Mouse (Mus musculus) megakaryocyte progenitor cell, adult 5-6 weeks (primary cell): ENCODE data around the gene Gm11273. TPM values are rescaled to one million over a fixed set of nuclear protein-coding genes. Genes with fewer than 3 reads are reported as not detected.

Experiments used
- ATAC-seq: replicated peaks from 2 replicates; pipeline ENCODE4 v1.8.0; 2016; ENCODE audit warnings: mild to moderate bottlenecking, moderate TSS enrichment, inconsistent platforms; ENCODE audit not compliant: poor library complexity
- total RNA-seq, 2 experiments: library from RNA; stranded (forward) in 1 of 2; stranded (reverse) in 1 of 2; fragments of 157-497, 149-512 nt in 1 of 2; fragments of 200-1000 nt in 1 of 2; gene quantifications; 2 replicates each; pipeline versions ENCODE4 v1.2.3 to v1.2.4; 2015 to 2017

The Gm11273 gene
- total RNA-seq, 2 experiments from 2014 or later, result 7.0 to 7.1 TPM

- ATAC-seq, result 0 out of 2 replicates have a peak, but pooled peaks have one; percentile 2
Measured at GRCm38 (mm10) chr13:21453042-21453441, 48.2 kb downstream of the Gm11273 start.

Other genes starting within 250 kb of the Gm11273 start
- gene Gpx5, start 208.7 kb downstream of the Gm11273 start, total RNA-seq (2015), result not detected in 2 replicates
- gene Gpx5, start 208.7 kb downstream of the Gm11273 start, total RNA-seq (2017), result not detected in 2 replicates
- not detected in 2 replicates for gene Gpx6, start 189.3 kb downstream of the Gm11273 start, total RNA-seq (2015)
- not detected in 2 replicates for gene Gpx6, start 189.3 kb downstream of the Gm11273 start, total RNA-seq (2017)
- not detected in 2 replicates for gene Olfr1367, start 154.5 kb downstream of the Gm11273 start, total RNA-seq (2015)
- not detected in 2 replicates for gene Olfr1367, start 154.5 kb downstream of the Gm11273 start, total RNA-seq (2017)
- 7.5 and 9.1 TPM in 2 replicates for gene Zscan12, start 138.6 kb downstream of the Gm11273 start, total RNA-seq (2015)
- gene Zscan12, start 138.6 kb downstream of the Gm11273 start, total RNA-seq (2017), result 15.5 and 17.5 TPM in 2 replicates
- 39.4 and 51.9 TPM in 2 replicates for gene Zkscan3, start 98.7 kb downstream of the Gm11273 start, total RNA-seq (2015)
- gene Zkscan3, start 98.7 kb downstream of the Gm11273 start, total RNA-seq (2017), result 26.9 and 33.7 TPM in 2 replicates
- gene Pgbd1, start 60.4 kb downstream of the Gm11273 start, total RNA-seq (2015), result 1.1 and 1.6 TPM in 2 replicates
- 0.58 and 0.98 TPM in 2 replicates for gene Pgbd1, start 60.4 kb downstream of the Gm11273 start, total RNA-seq (2017)
- gene Zscan26, start 47.7 kb downstream of the Gm11273 start, total RNA-seq (2015), result 18.5 and 18.7 TPM in 2 replicates
- 17.1 and 20.6 TPM in 2 replicates for gene Zscan26, start 47.7 kb downstream of the Gm11273 start, total RNA-seq (2017)
- 0.10 and 0.12 TPM in 2 replicates for gene Nkapl, start 32.9 kb downstream of the Gm11273 start, total RNA-seq (2015)
- 0.33 TPM in 1 of 2 replicates, not detected in the other for gene Nkapl, start 32.9 kb downstream of the Gm11273 start, total RNA-seq (2017)
- gene Zkscan4, start 22.5 kb downstream of the Gm11273 start, total RNA-seq (2015), result 0.49 and 0.79 TPM in 2 replicates
- gene Zkscan4, start 22.5 kb downstream of the Gm11273 start, total RNA-seq (2017), result 0.14 and 0.71 TPM in 2 replicates
- not detected in 2 replicates for gene Gm10065, start 22.0 kb downstream of the Gm11273 start, total RNA-seq (2015)
- gene Gm10065, start 22.0 kb downstream of the Gm11273 start, total RNA-seq (2017), result not detected in 2 replicates
- gene AK157302, start 6.2 kb downstream of the Gm11273 start, total RNA-seq (2015), result 0.20 and 0.27 TPM in 2 replicates
- gene AK157302, start 6.2 kb downstream of the Gm11273 start, total RNA-seq (2017), result 0.12 and 0.14 TPM in 2 replicates
- 8.4 and 13.7 TPM in 2 replicates for gene Zkscan8, start 29.7 kb upstream of the Gm11273 start, total RNA-seq (2015)
- 7.7 and 9.8 TPM in 2 replicates for gene Zkscan8, start 29.7 kb upstream of the Gm11273 start, total RNA-seq (2017)
- gene Olfr1366, start 41.4 kb upstream of the Gm11273 start, total RNA-seq (2015), result not detected in 2 replicates
- gene Olfr1366, start 41.4 kb upstream of the Gm11273 start, total RNA-seq (2017), result not detected in 2 replicates
- not detected in 2 replicates for gene Olfr1535, start 58.5 kb upstream of the Gm11273 start, total RNA-seq (2015)
- not detected in 2 replicates for gene Olfr1535, start 58.5 kb upstream of the Gm11273 start, total RNA-seq (2017)
- not detected in 2 replicates for gene Olfr1364, start 80.3 kb upstream of the Gm11273 start, total RNA-seq (2015)
- gene Olfr1364, start 80.3 kb upstream of the Gm11273 start, total RNA-seq (2017), result not detected in 2 replicates
- gene Olfr1362, start 112.6 kb upstream of the Gm11273 start, total RNA-seq (2015), result not detected in 2 replicates
- not detected in 2 replicates for gene Olfr1362, start 112.6 kb upstream of the Gm11273 start, total RNA-seq (2017)
- not detected in 2 replicates for gene Olfr11, start 141.1 kb upstream of the Gm11273 start, total RNA-seq (2015)
- gene Olfr11, start 141.1 kb upstream of the Gm11273 start, total RNA-seq (2017), result not detected in 2 replicates
- gene Olfr1361, start 162.0 kb upstream of the Gm11273 start, total RNA-seq (2015), result not detected in 2 replicates
- not detected in 2 replicates for gene Olfr1361, start 162.0 kb upstream of the Gm11273 start, total RNA-seq (2017)
- gene Olfr1360, start 176.0 kb upstream of the Gm11273 start, total RNA-seq (2015), result not detected in 2 replicates
- not detected in 2 replicates for gene Olfr1360, start 176.0 kb upstream of the Gm11273 start, total RNA-seq (2017)
- not detected in 2 replicates for gene Olfr1359, start 196.7 kb upstream of the Gm11273 start, total RNA-seq (2015)
- not detected in 2 replicates for gene Olfr1359, start 196.7 kb upstream of the Gm11273 start, total RNA-seq (2017)
- gene Hist1h2bl, start 214.7 kb upstream of the Gm11273 start, total RNA-seq (2015), result 264 and 265 TPM in 2 replicates
- gene Hist1h2bl, start 214.7 kb upstream of the Gm11273 start, total RNA-seq (2017), result 396 and 423 TPM in 2 replicates
- gene Hist1h2ai, start 215.0 kb upstream of the Gm11273 start, total RNA-seq (2015), result 2.0 and 5.0 TPM in 2 replicates
- 2,894 and 3,659 TPM in 2 replicates for gene Hist1h2ai, start 215.0 kb upstream of the Gm11273 start, total RNA-seq (2017)
- gene Hist1h3h, start 216.2 kb upstream of the Gm11273 start, total RNA-seq (2015), result 35.1 and 67.8 TPM in 2 replicates
- 208 and 295 TPM in 2 replicates for gene Hist1h3h, start 216.2 kb upstream of the Gm11273 start, total RNA-seq (2017)
- gene Hist1h2bm, start 220.6 kb upstream of the Gm11273 start, total RNA-seq (2015), result 116 and 137 TPM in 2 replicates
- gene Hist1h2bm, start 220.6 kb upstream of the Gm11273 start, total RNA-seq (2017), result 542 and 561 TPM in 2 replicates
- 3.0 and 6.7 TPM in 2 replicates for gene Hist1h4j, start 233.6 kb upstream of the Gm11273 start, total RNA-seq (2015)
- gene Hist1h4j, start 233.6 kb upstream of the Gm11273 start, total RNA-seq (2017), result 303 and 332 TPM in 2 replicates
- 58.4 and 76.4 TPM in 2 replicates for gene Hist1h4k, start 249.1 kb upstream of the Gm11273 start, total RNA-seq (2015)
- gene Hist1h4k, start 249.1 kb upstream of the Gm11273 start, total RNA-seq (2017), result 2,633 and 2,646 TPM in 2 replicates